Mouse (Mus musculus): ENCODE measurements around the gene 3110018I06Rik. TPM values are rescaled to one million over a fixed set of nuclear protein-coding genes. Genes with fewer than 3 reads are reported as not detected.

Gene 3110018I06Rik
- total and polyA plus RNA-seq, 2 experiments from 2014 or later, result not detected

GRCm38 (mm10) chr12:107479350-107479749 is 9.1 kb upstream of the 3110018I06Rik start:
- 13% methylated on average over 3 of the region's 3 CpGs for WGBS
- H3K4me1 ChIP-seq (ENCODE audit: control insufficient read depth, insufficient read depth), result no peaks in the 10 kb centered on the region
- no peak overlapping the region for H3K9ac ChIP-seq (replicated peaks; ENCODE audit: low read depth, low read length)
- H3K27me3 ChIP-seq (ENCODE audit: control insufficient read depth, insufficient read depth, low read length), result no peaks in the 10 kb centered on the region
- DNase-seq (ENCODE audit: low spot score) (no peak), ATAC-seq (ENCODE audit: insufficient read depth, low read depth) (no peak)
- no peak for TF ChIP-seq CTCF (IDR thresholded peaks at IDR 0.05; ENCODE audit: low read depth)
- no peaks in the 10 kb centered on the region for H3K36me3 ChIP-seq (replicated peaks; ENCODE audit: control insufficient read depth, insufficient read depth, low read length)
- H3K4me2 ChIP-seq (ENCODE audit: low read depth, low read length), result no peak overlapping the region
- H3K27ac ChIP-seq (ENCODE audit: low read depth), result no peak overlapping the region
- H3K9me3 ChIP-seq (replicated peaks; ENCODE audit: control insufficient read depth, low read length), result no peaks in the 10 kb centered on the region
- no peak overlapping the region for H3K4me3 ChIP-seq (ENCODE audit: low read depth, low read length)

GRCm38 (mm10) chr12:107483031-107483430 is 5.4 kb upstream of the 3110018I06Rik start:
- no peak overlapping the region for H3K4me3 ChIP-seq (ENCODE audit: low read depth, low read length)
- H3K4me2 ChIP-seq (ENCODE audit: low read depth, low read length), result no peak overlapping the region
- H3K4me1 ChIP-seq (ENCODE audit: control insufficient read depth, insufficient read depth), result no peaks in the 10 kb centered on the region
- WGBS, result 70% methylated on average over 5 of the region's 5 CpGs
- H3K27ac ChIP-seq (ENCODE audit: low read depth), result no peak overlapping the region
- no peak overlapping the region for H3K9ac ChIP-seq (replicated peaks; ENCODE audit: low read depth, low read length)
- ATAC-seq (ENCODE audit: insufficient read depth, low read depth), result no peak
- H3K9me3 ChIP-seq (replicated peaks; ENCODE audit: control insufficient read depth, low read length), result no peaks in the 10 kb centered on the region
- H3K36me3 ChIP-seq (replicated peaks; ENCODE audit: control insufficient read depth, insufficient read depth, low read length), result no peaks in the 10 kb centered on the region
- H3K27me3 ChIP-seq (ENCODE audit: control insufficient read depth, insufficient read depth, low read length), result no peaks in the 10 kb centered on the region
- no peak for DNase-seq (ENCODE audit: low spot score)
- TF ChIP-seq CTCF (IDR thresholded peaks at IDR 0.05; ENCODE audit: low read depth), result no peak
- no peak for TF ChIP-seq EP300 (IDR thresholded peaks at IDR 0.05; ENCODE audit: low read depth)

GRCm38 (mm10) chr12:107491344-107491743 is 2.9 kb downstream of the 3110018I06Rik start:
- DNase-seq (ENCODE audit: low spot score) (no peak), ATAC-seq (ENCODE audit: insufficient read depth, low read depth) (no peak)
- Histone ChIP-seq H3K27ac (ENCODE audit: low read depth) (no peak overlapping the region), H3K27me3 (ENCODE audit: control insufficient read depth, insufficient read depth, low read length) (0 out of 2 replicates have a peak, but pooled peaks cover 4% of the 10 kb centered on the region), H3K9ac (replicated peaks; ENCODE audit: low read depth, low read length) (no peak overlapping the region), H3K4me1 (ENCODE audit: control insufficient read depth, insufficient read depth) (no peaks in the 10 kb centered on the region), H3K4me2 (ENCODE audit: low read depth, low read length) (no peak overlapping the region), H3K36me3 (replicated peaks; ENCODE audit: control insufficient read depth, insufficient read depth, low read length) (no peaks in the 10 kb centered on the region), H3K4me3 (ENCODE audit: low read depth, low read length) (no peak overlapping the region), H3K9me3 (replicated peaks; ENCODE audit: control insufficient read depth, low read length) (no peaks in the 10 kb centered on the region)
- 29% methylated on average over 1 of the region's 1 CpGs for WGBS
- no peak for TF ChIP-seq CTCF (IDR thresholded peaks at IDR 0.05; ENCODE audit: low read depth)
- TF ChIP-seq EP300 (IDR thresholded peaks at IDR 0.05; ENCODE audit: low read depth), result no peak

GRCm38 (mm10) chr12:107496924-107497323 is 8.5 kb downstream of the 3110018I06Rik start:
- Histone ChIP-seq H3K4me3 (ENCODE audit: low read depth, low read length) (no peak overlapping the region), H3K27ac (ENCODE audit: low read depth) (no peak overlapping the region), H3K4me1 (ENCODE audit: control insufficient read depth, insufficient read depth) (no peaks in the 10 kb centered on the region), H3K27me3 (ENCODE audit: control insufficient read depth, insufficient read depth, low read length) (no peaks in the 10 kb centered on the region), H3K9me3 (replicated peaks; ENCODE audit: control insufficient read depth, low read length) (no peaks in the 10 kb centered on the region), H3K9ac (replicated peaks; ENCODE audit: low read depth, low read length) (no peak overlapping the region), H3K36me3 (replicated peaks; ENCODE audit: control insufficient read depth, insufficient read depth, low read length) (no peaks in the 10 kb centered on the region), H3K4me2 (ENCODE audit: low read depth, low read length) (no peak overlapping the region)
- no peak for DNase-seq (ENCODE audit: low spot score)
- 57% methylated on average over 5 of the region's 5 CpGs for WGBS
- ATAC-seq (ENCODE audit: insufficient read depth, low read depth), result no peak
- no peak for TF ChIP-seq EP300 (IDR thresholded peaks at IDR 0.05; ENCODE audit: low read depth)
- TF ChIP-seq CTCF (IDR thresholded peaks at IDR 0.05; ENCODE audit: low read depth), result no peak

- Histone ChIP-seq H3K4me2 (ENCODE audit: low read depth, low read length) (no peak overlapping the region), H3K4me3 (ENCODE audit: low read depth, low read length) (no peak overlapping the region), H3K9ac (replicated peaks; ENCODE audit: low read depth, low read length) (no peak overlapping the region), H3K27me3 (ENCODE audit: control insufficient read depth, insufficient read depth, low read length) (no peaks in the 10 kb centered on the region), H3K9me3 (replicated peaks; ENCODE audit: control insufficient read depth, low read length) (no peaks in the 10 kb centered on the region), H3K4me1 (ENCODE audit: control insufficient read depth, insufficient read depth) (no peaks in the 10 kb centered on the region), H3K36me3 (replicated peaks; ENCODE audit: control insufficient read depth, insufficient read depth, low read length) (no peaks in the 10 kb centered on the region), H3K27ac (ENCODE audit: low read depth) (no peak overlapping the region)
- no peak for DNase-seq (ENCODE audit: low spot score)
- WGBS, result 76% methylated on average over 9 of the region's 9 CpGs
- no peak for ATAC-seq (ENCODE audit: insufficient read depth, low read depth)
- TF ChIP-seq EP300 (IDR thresholded peaks at IDR 0.05; ENCODE audit: low read depth) (no peak), CTCF (IDR thresholded peaks at IDR 0.05; ENCODE audit: low read depth) (no peak)
Measured at GRCm38 (mm10) chr12:107509661-107510237, 21.3 kb downstream of the 3110018I06Rik start.

- no peak for TF ChIP-seq EP300 (IDR thresholded peaks at IDR 0.05; ENCODE audit: low read depth)
- no peak for TF ChIP-seq CTCF (IDR thresholded peaks at IDR 0.05; ENCODE audit: low read depth)
- H3K27ac ChIP-seq (ENCODE audit: low read depth), result no peak overlapping the region
- no peaks in the 10 kb centered on the region for H3K9me3 ChIP-seq (replicated peaks; ENCODE audit: control insufficient read depth, low read length)
- 91% methylated on average over 11 of the region's 11 CpGs for WGBS
- no peaks in the 10 kb centered on the region for H3K4me1 ChIP-seq (ENCODE audit: control insufficient read depth, insufficient read depth)
- H3K4me2 ChIP-seq (ENCODE audit: low read depth, low read length), result no peak overlapping the region
- no peak for ATAC-seq (ENCODE audit: insufficient read depth, low read depth)
- no peaks in the 10 kb centered on the region for H3K27me3 ChIP-seq (ENCODE audit: control insufficient read depth, insufficient read depth, low read length)
- no peak overlapping the region for H3K9ac ChIP-seq (replicated peaks; ENCODE audit: low read depth, low read length)
- no peak for DNase-seq (ENCODE audit: low spot score)
- H3K36me3 ChIP-seq (replicated peaks; ENCODE audit: control insufficient read depth, insufficient read depth, low read length), result no peaks in the 10 kb centered on the region
- no peak overlapping the region for H3K4me3 ChIP-seq (ENCODE audit: low read depth, low read length)
Measured at GRCm38 (mm10) chr12:107511112-107511511, 22.7 kb downstream of the 3110018I06Rik start.
